Mouse (Mus musculus) induced T-regulatory cell, adult 2 months (primary cell): ENCODE results near the gene Tanc2.

Experiments
- DNase-seq: peaks from one replicate; pipeline ENCODE4 v3.0.0-alpha.2; 2012; ENCODE audit warnings: low read depth

Gene Tanc2

DNA sequence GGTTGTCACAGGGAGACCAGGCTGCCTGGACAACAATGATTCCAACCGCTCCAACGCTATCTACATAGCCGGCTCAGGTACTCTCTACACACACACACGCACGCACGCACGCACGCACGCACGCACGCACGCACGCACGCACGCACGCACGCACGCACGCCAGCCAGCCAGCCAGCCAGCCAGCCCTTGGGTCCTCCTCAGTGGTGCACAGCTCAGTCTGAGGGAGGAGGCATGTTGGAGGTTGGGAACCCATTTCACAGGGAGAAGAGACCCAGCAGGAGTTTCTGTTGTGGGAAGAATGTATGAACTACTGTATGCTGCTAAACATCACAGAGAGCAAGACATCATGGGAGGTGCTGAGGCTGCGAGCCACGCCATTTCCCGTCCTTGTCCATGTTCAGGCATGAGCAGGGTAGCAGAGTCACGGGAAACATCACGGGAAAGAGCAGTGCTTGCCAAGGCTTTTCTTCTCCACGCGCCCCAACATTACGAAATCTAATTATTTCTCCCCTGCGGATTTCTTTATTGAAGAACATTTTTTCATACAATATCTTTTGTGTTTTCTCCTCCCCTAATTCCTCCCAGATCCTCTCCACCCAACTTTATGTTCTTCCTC lies 366.1 kb downstream of the Tanc2 start:
- no peak for DNase-seq

DNA sequence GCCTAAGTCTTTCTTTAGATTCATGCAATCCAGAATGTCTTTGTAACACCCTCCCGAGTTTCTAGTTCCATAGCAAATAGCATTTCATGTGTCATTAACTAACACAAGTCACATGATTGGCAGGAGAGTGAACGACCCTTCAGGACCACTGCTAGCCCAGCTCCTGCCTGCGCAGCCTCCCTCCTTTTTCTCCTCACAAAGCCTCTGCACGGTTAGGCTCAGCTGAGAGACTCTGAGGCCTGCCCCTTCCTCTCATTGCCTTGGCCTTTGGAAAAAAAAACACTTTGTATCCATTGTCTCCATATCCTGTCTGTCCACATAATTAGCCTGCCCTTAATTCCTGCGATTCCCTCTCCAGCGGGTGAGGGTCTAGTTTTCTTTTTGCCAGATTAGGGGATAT lies 367.7 kb downstream of the Tanc2 start:
- no peak for DNase-seq

DNA sequence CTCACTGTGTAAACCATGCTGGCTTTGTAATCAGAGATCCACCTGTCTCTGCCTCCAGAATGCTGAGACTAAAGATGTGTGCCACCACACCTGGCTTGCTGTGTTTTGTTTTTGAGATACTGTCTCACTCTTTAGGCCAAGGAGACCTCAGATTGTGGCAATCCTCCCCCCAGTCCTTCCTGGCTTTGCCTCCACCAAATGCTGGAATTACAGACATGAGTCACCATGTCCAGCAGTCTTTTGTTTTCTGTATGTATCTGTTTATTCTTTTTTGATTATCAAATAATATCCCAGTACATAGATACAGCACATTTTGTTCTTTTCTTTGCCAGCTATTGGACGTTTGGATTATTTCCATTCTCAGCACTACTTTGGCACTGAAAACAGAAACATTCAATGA lies 368.8 kb downstream of the Tanc2 start:
- DNase-seq, result no peak

DNA sequence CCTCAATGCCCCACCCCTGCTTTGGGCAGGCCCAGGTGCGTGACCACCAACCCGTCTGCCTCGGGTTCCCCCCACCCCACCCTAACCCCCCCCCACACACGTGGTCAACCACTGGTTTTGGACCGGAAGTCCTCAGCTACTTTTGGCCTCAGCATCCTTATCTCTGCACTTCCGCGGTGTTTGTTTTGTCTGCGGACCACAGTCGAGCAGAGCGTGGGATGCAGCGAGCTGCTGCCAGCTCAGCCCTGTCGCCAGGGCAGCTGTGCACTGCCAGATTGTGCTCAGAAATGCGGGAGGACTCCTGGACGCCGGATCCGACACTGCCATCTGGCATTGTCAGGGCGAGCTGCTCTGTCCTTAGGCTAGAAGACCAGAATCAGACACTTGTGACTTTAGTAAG lies 369.6 kb downstream of the Tanc2 start:
- DNase-seq, result no peak

DNA sequence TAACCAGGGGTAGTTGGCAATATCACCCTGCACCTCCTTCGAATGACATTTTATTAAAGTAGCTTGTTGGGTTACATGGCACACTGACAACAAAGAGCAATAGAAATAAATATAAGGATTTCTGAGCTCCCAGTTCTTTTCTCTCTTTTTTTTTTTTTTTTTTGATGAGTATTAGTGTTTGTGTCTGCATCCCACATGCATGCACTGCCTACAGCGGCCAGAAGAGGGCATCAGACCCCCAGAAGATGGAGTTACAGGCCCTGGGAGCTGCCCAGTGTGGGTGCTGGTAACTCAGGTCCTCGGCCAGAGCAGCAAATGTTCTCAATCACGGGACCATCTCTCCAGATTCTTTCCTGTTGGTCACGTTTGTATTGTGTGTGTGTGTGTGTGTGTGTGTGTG lies 374.9 kb downstream of the Tanc2 start:
- DNase-seq, result no peak

DNA sequence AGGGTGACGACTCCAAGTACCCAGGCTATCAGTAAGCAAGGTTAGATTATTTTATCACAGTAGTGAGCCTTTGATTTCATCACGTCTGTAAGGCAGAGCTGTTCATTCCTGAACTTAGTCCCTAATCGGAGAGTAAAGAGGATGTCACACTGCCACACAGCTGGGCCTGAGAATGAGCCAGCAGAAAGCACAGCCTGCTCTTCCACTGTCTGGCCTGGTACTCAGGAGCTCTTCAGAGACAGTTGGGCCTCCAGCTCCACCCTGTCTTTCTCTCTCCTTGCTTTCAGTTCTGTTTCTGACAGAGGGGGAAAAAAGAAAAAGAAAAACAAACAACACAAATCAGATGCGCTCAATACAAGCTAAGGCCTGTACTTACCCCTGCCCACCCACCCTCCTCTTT lies 376.5 kb downstream of the Tanc2 start:
- DNase-seq, result no peak

DNA sequence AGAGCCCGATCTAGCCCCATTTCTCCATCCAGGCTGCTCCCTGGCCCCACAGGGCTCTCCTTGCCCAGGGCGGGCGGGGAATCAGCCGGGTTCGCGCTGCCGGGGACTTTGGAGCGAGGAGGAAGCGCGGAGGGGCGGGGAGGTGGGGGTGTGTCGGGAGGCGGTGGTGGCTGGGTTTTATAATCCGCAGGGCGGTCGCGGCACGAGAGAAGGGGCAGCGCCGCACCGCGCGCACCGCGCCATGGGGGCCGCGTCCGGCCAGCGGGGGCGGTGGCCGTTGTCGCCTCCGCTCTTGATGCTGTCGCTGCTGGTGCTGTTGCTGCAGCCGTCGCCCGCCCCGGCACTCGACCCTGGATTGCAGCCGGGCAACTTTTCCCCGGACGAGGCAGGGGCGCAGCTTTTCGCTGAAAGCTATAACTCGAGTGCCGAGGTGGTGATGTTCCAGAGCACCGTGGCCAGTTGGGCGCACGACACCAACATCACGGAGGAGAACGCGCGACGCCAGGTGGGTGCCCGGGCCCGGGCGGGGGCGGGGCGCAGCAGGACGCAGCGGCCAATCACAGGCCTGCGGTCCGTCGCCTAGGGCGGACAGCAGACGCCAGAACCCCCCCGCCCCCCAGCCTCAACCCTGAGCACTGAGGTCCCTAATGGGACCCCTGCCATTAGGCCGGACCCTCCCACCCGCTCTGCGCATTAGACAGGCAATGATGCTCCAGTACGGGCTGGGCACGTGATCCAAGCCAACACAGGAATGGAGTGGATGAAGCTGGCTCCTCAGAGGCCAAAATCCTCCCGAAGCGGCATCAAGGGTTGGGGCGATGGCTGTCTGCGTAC lies 378.2 kb downstream of the Tanc2 start, which contains the start of gene Ace:
Gene Ace, plus strand, starts transcription at position 205 of the 834 bp plus-strand sequence.
- no peak for DNase-seq

DNA sequence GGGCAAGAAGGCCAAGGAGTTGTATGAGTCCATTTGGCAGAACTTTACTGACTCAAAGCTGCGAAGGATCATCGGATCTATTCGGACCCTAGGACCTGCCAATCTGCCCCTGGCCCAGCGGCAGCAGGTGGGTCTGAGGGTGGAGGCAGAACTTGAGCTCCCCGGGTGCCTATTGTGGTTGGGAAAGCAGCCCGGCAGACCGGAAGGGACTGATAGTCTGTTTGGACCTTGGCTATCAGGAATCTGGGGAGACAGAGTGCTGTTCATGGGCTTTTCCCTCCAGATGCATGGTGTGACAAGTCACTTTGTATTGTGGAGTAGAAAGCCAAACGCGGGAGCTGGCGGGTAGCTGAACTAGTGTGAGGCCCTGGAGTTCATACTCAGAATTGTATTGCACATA lies 379.2 kb downstream of the Tanc2 start:
- no peak for DNase-seq

DNA sequence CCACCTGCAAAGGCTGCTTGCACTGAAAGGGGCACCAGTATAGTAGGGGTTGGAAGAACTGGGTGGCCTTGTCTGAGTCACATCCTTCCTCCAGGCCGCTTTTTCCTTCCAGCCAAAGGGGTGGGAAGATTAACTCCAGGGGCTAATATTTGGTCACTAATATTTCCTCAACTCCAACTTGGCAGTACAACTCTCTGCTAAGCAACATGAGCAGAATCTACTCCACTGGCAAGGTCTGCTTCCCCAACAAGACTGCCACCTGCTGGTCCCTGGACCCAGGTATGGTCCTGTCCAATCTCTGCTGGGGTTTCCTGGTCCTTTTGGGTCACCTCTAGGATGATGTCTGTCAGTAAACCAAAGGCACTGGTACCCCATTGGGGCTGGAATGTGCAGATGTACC lies 379.7 kb downstream of the Tanc2 start:
- DNase-seq, result peak; percentile 39

DNA sequence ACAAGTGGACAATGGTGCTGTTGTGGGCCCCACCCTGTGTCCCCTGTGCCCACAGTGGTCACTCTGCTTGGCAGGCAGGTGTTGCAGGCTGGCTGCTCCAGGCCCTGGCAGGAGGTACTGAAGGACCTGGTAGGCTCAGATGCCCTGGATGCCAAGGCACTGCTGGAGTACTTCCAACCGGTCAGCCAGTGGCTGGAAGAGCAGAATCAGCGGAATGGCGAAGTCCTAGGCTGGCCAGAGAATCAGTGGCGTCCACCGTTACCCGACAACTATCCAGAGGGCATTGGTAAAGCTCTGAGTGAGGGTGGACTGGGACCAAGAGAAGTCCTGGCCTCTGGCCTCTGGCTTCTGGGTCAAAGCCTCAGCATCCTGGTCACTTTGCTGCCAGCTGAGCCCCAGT lies 384.8 kb downstream of the Tanc2 start:
- DNase-seq, result no peak

DNA sequence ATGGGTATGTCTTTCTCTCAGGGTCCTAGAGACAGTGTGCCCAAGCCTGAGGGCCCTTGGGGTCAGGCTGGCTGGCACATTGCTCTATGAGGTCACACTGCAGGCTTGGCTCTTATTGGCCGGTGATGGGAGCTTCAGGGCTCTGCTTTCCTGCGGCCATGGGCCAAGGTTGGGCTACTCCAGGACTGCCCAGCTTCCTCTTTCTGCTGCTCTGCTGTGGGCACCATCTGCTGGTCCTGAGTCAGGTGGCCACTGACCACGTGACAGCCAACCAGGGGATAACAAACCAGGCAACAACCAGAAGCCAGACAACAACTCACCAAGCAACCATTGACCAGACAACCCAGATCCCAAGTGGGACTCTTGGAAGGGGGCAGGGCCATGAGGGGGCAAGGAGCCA lies 385.3 kb downstream of the Tanc2 start:
- no peak for DNase-seq

DNA sequence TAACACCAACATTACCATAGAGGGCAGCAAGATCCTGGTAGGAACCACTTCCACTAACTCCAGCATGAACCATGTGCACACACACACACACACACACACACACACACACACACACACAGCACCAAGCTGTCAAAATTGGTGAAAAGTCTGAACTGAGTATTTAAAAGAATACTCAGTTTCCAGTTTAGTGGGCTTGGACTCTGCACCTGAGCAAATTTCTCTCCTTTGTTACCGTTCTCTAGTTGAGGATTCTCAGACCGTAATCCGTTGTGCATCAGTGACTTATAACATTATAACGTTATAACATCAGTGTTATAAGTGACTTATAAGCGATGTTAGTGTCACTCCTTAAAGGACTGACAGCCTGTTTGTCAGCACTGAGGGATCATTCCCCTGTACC lies 385.9 kb downstream of the Tanc2 start:
- DNase-seq, result no peak

DNA sequence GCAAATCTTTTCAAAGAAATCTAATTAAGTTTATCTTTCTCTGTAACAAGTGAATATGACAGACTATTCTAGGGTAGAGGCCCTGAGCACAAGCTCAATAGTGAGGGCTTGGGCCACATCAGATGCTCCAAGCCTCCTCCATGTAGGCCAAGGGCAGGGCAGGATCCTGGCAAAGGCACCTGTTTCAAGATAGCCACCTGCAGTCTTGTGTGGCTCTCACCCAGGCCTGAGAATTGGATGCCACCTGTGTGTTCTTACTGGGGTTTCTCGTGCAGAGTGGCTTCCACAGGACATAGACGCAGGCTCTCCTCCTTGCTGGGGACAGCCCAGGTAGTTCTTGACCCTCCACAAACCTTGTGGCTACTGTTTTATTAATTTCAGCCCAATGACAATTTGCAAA lies 388.4 kb downstream of the Tanc2 start:
- no peak for DNase-seq

DNA sequence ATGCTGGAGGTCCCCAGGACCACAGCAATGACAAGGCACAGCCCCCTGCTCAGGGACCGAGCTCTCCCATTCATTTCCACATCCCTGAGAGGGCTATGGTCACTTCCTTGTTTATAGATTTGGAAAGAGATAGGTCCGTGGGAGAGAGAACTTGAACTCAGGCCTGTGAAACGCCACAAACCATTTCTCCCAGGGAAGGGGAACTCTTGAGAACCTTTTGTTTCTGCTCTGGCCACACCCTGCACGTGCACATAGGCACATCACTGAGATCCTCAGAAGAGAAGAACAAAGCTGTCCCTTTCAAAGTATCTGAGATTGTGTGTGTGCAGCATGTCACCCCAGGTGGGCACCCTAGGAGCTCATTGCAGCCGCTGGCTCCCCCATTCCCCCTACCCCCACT lies 388.8 kb downstream of the Tanc2 start:
- DNase-seq, result no peak
